Mouse (Mus musculus): ENCODE data around the gene Tyk2. TPM values are rescaled to one million over a fixed set of nuclear protein-coding genes. Genes with fewer than 3 reads are reported as not detected.

Tyk2 gene
- polyA plus RNA-seq (2015; fragmentation: Nextera tagmentation; extraction: Ambion mirVana): 13.8 and 14.0 TPM in 2 replicates

DNA sequence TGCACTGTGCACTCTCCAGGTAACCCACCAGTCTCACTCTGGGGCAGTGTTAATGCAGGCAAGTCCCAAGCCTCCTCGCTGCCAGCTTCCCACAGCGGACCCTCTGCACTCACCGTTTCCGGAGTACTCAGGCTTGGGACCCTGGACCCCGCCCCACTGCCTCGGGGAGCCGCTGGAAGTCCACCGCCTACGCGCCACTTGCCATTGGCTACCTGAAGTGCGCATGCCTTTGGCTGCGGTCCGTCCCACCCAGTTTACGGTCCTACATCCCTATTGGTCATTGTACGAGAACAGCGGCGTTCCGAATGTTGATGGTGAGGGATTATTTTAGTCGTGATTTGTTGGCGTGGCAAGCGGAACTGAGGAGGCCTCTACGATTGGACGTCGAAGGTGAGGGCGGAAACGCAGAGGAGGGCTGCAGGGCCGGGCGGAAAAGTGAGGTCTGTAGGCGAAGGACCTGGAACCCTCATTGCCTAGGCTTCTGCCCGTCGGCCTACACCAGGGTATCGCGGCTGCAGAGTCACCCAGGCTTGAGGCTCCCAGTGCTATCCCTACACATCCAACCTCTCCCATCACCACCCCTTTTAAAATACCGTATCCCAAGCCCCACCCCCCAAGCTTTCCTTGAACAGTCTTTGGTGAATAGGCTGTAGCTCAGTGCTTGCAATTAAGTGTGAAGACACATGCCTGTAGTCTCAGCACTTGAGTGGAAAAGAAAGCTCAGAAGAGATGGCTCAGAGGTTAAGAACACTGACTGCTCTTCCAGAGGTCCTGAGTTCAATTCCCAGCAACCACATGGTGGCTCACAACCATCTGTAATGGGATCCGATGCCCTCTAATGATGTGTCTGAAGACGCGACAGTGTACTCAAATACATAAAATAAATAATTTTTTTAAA lies at the start of gene Tyk2:
Tyk2 (minus strand) TSS at position 185 of the 898 bp plus-strand sequence.
- peak; percentile 88 for DNase-seq (ENCODE audit: low spot score)

DNA sequence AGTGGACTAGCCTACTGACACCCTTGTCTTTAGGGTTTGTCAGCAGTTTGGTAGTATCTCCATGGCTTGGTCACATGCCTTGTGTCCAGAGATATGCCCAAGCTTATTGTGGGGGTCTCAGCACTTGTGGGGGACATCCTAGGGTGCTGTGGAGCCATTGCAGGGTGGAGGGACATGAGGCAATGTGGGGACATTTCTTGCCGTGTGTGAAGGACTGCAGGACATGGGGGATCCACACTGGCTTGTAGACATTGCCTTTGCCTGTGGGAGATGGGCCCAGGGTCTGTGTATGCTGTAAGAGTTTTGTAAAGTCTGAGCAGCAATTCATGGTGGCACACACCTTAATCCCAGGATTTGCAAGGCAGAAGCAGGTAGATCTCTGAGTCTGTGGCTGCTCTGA lies 49.8 kb upstream of the Tyk2 start:
- no peak for DNase-seq (ENCODE audit: low spot score)

DNA sequence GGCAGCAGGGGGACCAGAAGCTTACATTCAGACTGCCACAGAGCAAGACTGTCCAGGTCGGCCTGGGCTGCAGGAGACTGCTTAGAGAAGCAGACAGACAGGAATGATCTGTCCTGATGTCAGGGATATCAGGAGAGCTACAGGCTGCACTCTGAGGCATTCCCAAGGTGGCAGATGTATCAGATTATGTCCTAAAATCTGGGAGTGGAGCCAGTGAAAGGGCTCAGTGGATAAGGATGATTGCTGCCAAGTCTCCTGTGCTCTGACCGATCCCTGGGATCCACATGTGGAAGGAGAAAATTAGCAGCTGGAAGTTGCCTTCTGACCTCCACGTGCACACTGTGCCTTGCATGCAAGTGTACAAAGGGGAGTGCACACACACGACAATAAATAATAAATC lies 49.4 kb upstream of the Tyk2 start:
- DNase-seq (ENCODE audit: low spot score): no peak

DNA sequence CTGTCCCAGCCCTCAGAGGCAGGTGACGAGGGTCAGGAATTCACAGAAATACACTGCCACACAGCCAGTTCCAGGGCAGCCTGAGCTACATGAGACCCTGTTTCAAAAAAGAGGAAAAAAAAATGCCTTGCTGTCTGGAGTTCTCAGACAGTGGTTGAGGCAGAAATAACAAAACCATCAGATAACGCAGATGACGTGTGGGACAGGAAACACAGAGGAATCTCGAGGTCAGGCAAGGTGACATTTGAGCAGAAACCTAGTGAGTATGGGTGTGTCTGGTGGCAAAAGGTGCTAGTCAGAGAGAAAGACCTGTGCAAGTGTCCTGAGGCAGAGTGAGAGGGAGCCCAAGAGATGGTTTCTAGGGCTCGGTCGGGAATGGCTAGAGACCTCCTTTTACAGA lies 41.3 kb upstream of the Tyk2 start:
- no peak for DNase-seq (ENCODE audit: low spot score)

DNA sequence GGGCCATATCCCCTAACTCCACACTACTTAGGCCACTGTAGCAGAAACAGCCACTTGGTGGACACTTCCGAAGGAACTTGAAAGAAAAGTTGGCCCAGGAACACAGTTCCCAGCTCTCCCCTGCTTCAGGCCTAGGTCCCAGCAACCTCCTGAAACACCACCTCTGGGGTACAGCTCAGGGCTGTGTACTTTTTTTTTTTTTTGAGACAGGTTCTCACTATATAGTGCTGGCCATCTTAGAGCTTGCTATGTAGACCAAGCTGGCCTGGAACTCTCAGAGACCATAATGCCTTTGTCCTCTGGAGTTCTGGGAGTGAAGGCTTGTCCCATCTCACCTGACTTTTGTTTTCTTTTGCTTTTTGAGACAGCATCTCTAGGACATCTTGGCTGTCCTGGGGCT lies 38.1 kb upstream of the Tyk2 start:
- no peak for DNase-seq (ENCODE audit: low spot score)

DNA sequence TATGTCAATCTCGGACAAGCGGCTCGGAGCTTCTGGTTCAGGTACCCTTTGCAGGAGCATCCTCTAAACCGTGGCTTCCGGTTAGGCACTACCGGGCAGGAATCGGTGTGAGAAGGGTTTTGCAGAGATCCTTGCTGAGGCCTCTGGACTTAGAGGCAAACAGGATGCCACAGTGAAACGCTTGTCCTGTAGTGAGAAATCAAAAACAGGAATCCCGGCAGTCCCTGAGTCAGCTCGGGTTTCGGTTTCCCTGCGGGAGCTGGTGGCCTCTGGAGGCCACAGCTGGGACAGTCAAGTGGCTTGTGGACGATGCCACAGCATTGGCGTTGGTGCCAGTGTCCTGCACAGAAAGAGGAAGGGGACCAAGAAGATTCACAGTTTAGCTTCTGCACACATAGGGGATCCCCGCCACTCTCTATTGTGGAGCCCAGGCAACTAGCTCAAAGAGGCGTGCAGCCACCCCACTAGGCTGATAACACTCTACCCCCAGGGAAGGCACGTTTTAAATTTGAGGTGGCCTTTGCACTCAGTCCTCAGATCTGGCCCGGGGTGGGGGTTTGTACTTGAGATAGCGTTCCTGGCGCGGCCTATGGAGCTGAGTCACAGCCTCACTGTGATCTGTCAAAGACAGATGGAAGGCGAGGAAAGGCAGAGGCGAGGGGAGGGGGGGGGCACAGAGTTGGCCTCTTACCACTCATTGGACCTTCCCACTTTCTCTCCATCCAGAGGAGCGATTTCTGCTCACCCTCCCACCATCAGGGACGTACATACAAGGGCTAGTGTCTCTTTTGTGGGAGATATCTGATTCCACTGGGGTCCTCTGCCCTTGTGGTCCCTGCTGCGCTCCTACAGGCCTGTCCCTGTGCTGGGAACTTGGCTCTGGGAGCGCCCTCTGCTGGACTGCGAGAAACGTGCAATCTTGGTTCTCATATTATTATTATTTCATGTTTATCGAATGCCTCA lies 37.4 kb upstream of the Tyk2 start:
- DNase-seq (ENCODE audit: low spot score): peak; percentile 77

DNA sequence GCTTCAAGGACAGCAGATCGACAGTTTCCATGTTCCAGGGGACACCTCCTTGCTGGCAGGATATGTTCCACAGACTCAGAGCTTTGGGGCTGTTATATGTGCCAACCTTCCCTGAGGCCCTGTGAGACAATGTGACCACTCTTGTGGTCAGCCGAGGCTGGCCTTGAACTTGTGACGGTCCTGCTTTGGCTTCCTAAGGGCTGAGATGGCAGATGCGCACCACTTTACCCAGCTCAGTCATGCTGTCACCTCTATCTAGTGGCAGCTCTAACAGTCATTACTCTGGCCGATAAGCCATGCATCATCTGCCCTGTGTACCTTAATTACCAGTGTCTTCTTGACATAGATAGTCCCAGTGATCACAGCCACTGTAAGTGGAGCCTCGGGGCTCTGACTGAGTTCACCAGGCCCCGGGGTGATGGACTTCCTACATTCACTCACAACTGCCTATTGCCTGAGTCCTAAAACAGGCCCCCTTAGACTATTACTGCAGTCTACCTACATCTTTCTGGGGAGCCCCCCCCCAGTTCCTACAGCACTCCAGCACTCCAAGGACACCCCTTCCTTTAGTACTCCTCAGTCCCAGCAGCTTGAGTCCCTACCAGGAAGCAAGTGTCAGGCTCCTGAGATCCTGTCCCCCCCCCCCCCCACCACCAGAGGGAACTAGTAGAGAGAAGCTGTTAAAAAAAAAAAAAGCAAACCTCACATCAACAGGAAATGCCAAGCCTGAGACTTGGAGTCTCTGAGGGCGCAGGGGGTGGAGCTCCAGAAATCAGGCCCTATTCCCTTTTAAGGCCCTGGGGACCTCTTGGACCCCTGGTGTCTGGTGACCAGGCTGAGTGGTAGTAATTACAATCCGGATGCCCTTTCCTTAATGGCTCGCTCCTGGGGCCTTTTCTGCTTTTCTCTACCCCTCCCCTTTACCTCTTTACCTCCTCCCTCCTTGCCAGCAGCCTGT lies 36.4 kb upstream of the Tyk2 start:
- peak; percentile 66 for DNase-seq (ENCODE audit: low spot score)

DNA sequence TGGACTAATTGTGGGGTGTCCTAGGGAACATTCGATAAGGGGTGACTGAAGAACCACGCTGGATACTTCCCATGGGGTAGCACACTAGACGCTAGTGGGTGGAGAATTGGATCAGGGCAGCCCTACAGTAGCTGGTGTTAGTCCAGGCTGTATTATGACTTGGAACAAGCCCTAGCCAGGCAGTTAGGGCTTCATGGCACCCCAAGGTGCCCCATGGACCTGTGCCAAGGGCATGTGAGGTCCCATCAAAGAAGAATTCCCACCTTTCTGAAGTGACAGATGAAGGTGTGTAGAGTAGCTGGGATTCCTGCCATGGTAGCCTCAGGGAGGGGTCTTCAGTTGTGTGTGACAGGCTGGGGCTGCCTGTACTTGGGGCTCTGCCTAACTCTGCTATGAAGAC lies 35.5 kb upstream of the Tyk2 start:
- no peak for DNase-seq (ENCODE audit: low spot score)

DNA sequence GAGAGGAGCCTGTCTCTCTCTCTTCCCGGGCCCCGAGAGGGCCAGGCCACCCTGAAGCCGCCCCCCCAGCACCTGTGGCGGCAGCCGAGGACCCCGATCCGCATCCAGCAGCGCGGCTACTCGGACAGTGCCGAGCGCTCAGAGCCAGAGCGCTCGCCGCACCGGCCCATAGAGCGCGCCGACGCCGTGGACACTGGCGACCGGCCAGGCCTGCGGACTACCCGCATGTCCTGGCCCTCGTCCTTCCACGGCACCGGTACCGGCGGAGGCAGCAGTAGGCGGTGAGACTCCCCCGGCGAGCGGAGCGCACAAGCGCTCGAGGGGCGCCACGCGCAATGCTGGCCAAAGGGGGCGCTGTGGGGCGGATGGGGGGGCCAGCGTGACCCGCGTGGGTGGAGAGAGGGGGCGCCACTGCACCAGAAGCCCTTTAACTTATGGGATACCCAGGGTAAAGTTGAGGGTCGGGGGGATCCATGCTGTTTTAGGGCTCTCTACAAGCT lies 35.0 kb upstream of the Tyk2 start:
- DNase-seq (ENCODE audit: low spot score): peak; percentile 56

DNA sequence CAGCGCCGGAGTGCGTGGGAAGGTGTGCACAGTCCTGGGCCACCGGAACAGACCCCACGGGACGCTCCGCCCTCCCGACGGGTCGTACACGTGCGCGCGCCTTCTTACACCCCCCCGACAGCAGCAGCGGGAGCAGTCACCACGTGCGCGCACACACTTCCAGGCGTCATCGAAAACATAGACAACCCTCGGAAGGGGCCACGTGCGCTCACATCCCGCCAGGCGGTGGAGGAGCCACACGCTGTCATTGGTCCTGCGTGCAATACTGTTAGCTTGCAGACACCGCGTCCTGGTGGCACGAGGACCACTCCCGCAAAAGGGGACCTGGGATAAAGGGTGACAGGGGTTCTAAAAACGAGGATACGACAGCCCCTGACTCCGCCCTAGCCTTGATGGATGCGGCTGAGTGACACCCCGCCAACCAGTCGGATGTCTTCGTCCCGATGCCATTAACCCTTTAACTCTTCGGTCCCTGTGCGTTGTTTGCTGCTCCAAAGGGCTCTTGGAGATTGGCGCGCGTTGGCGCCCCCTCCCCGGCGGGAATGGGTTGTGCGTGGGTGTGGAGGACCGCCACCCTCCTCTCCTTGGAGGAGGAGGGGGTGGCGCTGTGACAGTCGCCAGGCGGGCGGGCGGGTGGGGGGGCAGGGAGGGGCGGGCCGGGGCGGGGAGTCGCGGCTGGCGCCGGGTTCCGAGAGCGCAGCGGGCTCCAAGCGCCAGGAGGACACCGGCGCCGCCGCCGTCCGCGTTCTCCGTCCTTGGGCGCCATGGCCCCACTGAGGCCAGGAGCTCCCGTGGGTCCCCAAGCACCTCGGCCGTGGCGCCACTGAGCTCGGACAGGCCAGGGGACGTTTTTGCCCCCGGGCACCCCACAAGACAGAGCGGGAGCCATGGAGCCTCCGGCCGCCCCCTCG lies 34.3 kb upstream of the Tyk2 start, which contains the start of gene Pde4a:
Pde4a (plus strand) TSS at position 674 of the 911 bp plus-strand sequence.
- peak; percentile 76 for DNase-seq (ENCODE audit: low spot score)

DNA sequence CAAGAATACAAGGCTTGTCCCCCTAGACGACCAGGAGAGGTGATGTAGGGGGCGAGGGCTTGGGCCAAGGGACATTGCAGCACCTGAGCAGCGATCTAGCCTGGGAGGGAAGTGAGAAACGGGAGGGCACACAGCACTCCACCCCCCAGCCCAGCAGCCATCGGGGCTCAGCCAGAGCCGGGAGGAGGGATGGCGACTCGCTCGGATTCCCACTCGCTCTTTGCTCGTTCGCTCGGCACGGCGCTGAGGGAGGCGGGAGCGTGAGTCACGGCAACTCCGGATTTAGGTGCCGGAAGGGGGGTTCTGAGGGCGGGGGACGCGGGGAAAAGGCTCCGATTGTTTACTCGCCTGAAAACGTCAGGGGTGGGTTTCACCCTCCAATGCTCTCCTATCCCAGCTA lies 33.0 kb upstream of the Tyk2 start:
- peak; percentile 22 for DNase-seq (ENCODE audit: low spot score)

DNA sequence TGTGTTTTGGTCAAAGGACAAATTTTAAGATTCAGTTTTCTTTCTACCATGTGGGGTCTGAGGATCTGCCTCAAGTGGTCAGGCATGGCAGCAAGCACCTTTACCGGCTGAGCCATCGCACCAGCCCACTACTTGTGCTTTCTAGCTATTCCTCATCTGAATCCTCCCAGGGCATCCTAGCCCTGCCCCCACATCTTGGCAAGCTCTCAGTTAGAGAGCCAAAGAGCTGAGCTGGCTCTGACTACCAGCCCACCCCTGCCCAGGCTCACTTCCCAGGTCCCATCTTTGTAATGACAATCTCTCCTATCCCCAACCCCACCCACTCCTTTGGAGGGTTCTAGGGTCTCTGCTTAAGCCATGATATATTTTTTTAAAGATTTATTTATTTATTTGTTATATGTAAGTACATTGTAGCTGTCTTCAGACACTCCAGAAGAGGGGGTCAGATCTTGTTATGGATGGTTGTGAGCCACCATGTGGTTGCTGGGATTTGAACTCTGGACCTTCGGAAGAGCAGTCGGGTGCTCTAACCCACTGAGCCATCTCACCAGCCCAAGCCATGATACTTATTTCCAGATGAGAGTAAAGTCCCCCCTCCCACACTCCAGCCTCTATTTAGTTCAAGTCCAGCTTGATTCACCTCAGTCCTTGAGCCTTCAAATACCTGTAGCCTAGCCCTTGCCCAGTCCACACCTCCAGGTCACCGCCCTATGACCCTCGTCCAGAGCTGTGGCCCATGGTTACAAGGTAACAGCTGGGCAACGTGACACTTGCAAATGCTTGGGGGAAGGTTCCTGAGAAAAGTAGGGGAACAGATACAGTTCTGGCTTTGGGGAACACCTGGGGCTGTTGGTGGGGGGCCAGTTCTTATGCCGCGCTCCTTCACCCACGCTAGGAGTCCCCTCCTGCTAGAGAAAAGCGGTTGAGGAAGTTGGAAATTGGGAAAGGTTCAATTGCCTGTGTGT lies 32.3 kb upstream of the Tyk2 start:
- no peak for DNase-seq (ENCODE audit: low spot score)

DNA sequence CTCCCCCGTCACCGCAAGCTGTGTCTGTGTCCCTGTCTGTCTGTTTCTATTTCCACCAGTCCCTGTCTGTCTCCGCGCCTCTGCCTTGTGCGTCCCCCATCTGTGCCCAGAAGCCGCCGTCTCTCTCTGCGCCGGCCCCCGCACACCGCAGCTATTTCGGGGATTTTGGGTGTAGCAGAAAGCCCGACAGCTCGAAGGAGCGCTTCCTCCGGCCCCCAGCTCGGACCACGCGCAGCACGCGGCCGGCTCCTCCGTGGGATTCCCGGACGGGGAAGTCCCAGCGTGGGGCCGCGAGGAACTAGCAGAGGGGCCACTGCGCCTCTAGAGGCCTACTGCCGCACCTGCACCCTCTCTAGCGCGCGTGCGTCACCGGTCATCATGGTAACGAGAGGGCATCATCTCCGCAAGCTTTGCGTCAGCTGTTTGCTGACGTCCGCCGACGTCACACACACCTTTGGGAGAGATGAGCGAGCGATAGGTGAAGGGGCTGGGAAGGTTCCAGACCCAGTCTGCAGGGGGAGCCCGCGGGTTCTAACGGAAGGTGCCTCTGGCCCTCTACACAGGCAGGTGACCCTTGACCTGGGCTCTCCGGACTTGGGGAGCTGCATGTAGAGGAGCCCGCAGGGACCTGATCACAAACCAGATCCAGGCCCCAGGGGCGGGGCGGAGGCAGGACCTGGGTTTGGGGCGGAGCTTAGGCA lies 30.3 kb upstream of the Tyk2 start:
- peak; percentile 86 for DNase-seq (ENCODE audit: low spot score)

DNA sequence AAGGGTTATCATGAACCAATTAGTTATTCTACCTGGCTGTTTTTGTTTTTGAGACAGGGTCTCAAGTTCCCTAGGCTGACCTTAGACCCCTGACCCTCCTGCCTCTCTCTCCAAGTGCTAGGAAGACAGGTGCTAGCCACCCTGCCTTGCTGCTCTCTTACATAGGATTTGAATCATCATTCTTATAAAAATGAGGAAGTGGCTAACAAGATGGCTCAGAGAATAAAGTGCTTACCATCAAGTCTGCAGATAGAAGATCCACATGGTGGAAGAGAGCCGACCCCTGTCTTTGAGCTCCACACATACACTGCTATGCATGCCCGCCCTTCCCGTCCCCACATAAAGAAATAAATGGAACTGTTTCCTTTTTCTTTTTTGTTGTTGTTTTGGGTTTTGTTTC lies 23.7 kb upstream of the Tyk2 start:
- DNase-seq (ENCODE audit: low spot score): no peak

DNA sequence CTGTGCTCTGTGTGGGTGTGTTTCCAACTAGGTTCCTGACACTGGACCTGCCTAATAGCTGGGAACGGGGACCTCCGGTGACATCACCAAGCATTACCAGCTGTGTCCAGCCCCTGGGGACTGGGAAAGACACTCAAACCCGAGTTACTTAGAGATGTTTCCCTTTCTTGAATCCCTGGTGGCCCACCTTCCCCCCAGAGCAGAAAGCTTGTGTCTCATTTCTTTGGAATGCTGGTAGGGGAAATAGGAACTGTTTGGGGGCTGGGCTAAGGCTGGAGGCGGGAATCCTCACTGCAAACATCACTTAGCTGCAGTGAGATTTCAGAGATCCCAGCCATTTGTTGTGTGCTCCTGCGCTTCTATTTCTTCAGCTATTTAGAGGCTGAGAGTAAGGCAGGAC lies 22.8 kb upstream of the Tyk2 start:
- DNase-seq (ENCODE audit: low spot score): no peak

DNA sequence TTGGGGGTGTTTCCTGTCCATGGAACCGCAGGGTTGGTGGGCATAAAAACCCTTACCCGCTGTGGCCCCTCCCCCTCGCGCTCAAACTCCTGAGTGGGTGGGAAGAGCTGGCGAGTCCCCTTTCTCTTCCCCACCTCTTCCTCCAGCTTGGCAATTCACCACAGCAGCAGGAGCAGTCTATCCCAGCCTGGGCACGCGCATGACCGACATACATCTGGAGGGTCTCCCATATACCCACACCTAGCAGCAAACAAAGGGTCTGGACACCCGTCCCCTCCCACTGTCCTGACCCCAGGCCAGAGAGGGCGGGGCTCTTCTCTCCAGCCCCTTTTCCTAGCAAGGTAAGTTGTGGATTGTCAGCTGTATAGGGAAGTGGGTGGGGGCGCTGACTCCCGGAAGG lies 22.3 kb upstream of the Tyk2 start:
- peak; percentile 20 for DNase-seq (ENCODE audit: low spot score)

DNA sequence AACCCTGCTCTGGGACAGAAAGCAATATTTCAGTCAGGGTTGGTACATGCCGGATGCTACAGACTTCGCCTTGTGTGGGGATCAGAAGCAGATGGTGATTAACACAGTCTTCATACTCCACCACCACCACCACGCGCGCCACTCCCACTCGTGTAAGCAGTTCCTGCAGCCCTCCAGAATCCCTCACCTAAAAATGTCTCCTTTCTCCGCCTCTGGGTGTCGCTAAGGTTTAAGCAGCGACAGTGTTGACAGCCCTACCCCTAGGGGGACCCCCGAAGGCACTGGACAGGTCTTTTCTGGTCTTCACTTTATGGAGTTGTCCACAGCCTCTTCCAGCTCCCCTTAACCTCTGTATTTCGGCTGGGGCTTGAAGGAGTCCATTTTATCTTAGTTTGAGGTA lies 21.7 kb upstream of the Tyk2 start:
- DNase-seq (ENCODE audit: low spot score): peak; percentile 71

All from thymus, postnatal 0 days (tissue).